Mouse (Mus musculus) liver, embryonic 18 days (tissue): Measurements from ENCODE around the gene Igfbp7. TPM values are rescaled to one million over a fixed set of nuclear protein-coding genes. Genes with fewer than 3 reads are reported as not detected.

Experiments
- polyA plus RNA-seq: library from polyadenylated mRNA; depleted of rRNA; stranded (reverse); fragments of >200 nt; gene quantifications from 2 replicates; pipeline ENCODE4 v1.2.3, GENCODE M21; 2012; rRNA removed

Gene Igfbp7
- 44.6 and 60.1 TPM in 2 replicates for polyA plus RNA-seq

DNA sequence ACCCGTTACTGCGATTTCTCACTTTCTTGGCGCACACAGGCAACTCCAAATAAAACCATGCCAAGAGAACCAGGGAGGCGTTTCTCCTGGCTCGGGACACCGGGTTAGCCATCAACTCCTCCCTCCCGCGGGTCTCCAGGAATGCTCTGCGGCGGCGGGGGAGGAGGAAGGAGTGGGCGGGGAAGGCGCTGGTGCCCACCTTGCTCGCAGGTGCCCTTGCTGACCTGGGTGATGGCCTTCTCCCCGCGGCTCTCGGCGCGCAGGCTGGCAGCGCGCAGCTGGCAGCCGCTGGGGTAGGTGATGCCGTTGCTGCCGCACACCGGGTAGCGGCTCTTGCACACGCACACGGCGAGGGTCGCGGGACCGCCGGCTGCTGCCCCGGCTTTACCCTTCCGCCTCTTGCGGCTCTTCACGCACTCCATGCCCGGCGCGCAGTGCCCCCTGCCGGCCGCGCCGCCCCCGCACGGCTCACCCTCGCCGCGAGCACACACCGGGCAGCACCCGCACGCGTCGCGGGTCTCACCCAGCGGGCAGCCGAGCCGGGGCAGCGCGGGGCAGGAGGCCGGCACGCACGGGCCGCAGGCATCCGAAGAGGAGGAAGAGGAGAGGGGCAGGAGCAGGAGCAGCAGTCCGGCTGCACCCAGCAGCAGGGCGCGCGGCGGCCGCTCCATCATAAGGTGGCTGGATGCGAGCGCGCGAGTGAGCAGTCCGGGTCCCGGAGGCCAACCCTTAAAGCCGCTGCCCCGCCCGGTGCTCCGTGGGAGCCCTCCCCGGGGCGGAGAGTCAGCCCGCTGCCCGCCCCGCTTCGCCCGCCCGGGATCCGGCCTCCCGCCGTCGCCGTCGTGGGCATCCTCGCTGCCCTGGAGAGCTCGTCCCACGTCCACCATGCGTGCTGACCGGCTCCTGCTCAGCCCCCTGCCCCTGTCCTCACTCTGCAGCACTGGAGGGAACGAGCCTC, at the start of gene Igfbp7:
TSS of gene Igfbp7 (minus strand) at position 701 of the 958 bp plus-strand sequence.

DNA sequence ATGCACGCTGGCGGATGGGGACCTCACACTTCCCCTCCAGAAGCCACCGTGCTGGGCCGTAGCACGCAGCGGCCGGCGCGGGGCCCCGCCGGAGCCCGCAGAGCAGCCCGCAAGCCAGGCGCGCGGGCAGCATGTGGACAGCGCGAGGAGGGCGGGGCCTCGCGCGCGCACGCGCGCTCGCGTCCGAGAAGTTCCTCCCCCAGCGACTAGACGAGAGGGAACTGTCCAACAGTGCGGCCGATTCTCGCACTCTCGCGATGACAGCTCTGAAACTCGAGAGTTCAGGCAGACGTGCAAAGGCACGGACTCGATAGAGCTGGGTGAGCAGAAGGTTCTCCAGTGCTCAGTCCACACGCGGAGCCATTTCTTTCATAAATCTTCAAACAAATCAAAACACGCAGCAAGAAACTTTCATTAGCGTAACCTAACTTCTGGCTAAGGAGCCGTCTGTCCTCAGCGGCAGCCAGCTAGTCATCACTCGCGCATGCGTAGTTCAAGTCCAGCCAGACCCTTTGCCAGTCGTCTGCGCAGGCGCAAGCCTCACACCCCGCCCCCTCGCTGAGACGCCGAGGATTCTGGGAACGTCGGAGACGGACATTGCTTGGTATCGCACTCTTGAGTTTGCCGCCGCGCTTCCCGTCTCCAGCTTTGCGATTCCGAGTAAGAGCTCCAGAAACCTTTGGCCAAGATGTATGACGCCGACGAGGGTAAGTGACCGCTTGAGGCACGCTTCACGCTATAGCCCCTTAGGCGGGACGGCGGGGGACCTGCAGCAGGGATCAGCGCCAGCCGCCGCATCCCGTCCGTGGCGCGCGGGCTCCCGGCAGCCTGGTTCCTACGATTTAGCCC, 97.7 kb downstream of the Igfbp7 start, which contains the start of the genes Noa1 and Polr2b:
TSS of gene Noa1 (minus strand) at position 161 of the 849 bp plus-strand sequence.
TSS of gene Polr2b (plus strand) at position 224 of the 849 bp plus-strand sequence.

Other genes starting within 250 kb of the Igfbp7 start
- gene Spink2, start 196.6 kb downstream of the Igfbp7 start, polyA plus RNA-seq = 0.06 and 0.19 TPM in 2 replicates
- gene Rest, start 142.6 kb downstream of the Igfbp7 start, polyA plus RNA-seq = 3.4 and 3.6 TPM in 2 replicates
- gene Noa1, start 98.0 kb downstream of the Igfbp7 start, polyA plus RNA-seq = 7.1 and 7.4 TPM in 2 replicates
- 16.1 and 16.2 TPM in 2 replicates for gene Polr2b, start 97.9 kb downstream of the Igfbp7 start, polyA plus RNA-seq